Mouse (Mus musculus) spleen, postnatal 4 days (tissue): ENCODE data around the gene Kctd12b.
"Not testable (repeated sequence)": the region's sequence is repeated elsewhere in the genome, so short reads cannot be mapped to it uniquely, and the experiment has no call there.

Experiments
- DNase-seq, 2 experiments: peaks; one replicate each; pipeline ENCODE4 v3.0.0; 2022; ENCODE audit warnings: low spot score in 2 of 2

The Kctd12b gene

DNA sequence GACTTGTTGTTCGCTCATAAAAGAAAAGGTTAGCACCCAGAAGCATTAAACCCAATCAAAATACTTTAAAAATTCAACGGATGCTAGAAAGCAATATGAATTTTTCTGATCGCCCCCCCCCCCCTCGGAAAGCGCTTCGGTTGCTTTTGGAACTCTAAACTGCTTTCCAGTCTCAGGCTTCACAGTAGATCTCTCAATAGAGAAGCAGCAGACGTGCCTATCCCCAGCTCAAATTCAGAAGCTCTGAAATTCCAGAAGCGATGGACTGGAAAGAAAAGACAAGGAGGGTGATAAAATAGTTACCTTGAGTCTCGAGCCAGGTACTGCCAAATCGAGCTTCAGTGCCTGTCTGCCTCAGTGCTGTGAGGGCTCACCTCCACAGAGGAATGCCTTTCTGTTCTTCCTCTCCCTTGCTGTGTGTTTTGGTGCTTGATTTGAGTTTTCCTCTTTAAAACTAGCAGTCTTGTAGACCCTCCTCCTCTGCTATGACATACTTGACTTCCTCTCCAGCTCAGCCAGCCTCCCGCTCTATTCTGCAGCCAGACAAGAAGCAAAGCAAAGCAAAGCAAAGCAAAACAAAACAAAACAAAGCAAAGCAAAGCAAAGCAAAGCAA is at the start of gene Kctd12b:
Gene Kctd12b, minus strand, starts transcription at position 610 of the 614 bp plus-strand sequence.
- DNase-seq = no peak

GRCm38 (mm10) chrX:153742493-153742892 is 46.3 kb upstream of the Kctd12b start:
- DNase-seq = no peak

DNA sequence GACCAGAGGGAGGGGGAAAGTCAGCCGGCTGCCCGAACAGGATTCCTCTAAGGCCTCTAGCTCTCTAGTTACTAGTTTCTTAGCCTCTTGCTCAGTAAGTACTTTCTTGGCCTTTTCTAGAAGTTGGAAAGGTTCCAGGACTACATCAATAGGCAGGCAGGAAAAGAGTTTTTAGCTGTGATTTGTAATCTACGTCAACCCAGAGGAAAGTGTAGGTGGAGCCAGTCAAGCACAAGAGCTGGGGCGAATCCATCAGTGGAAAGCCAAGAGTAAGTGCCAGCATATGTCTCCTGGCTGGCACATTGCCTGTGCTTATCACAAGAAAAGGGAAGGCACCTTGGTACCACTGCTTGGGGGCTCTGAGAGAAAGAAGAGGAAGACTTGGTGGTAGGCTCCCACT is 39.5 kb upstream of the Kctd12b start:
- no peak for DNase-seq

GRCm38 (mm10) chrX:153724400-153724799 is 28.2 kb upstream of the Kctd12b start:
- no peak for DNase-seq

GRCm38 (mm10) chrX:153723110-153723916 is 27.1 kb upstream of the Kctd12b start, which contains the start of gene Nbdy:
Gene Nbdy (plus strand): TSS chrX:153723590.
- DNase-seq = peak; percentile 13 to 62

- no peak for DNase-seq
Observed at GRCm38 (mm10) chrX:153719602-153720001, 23.4 kb upstream of the Kctd12b start.

DNA sequence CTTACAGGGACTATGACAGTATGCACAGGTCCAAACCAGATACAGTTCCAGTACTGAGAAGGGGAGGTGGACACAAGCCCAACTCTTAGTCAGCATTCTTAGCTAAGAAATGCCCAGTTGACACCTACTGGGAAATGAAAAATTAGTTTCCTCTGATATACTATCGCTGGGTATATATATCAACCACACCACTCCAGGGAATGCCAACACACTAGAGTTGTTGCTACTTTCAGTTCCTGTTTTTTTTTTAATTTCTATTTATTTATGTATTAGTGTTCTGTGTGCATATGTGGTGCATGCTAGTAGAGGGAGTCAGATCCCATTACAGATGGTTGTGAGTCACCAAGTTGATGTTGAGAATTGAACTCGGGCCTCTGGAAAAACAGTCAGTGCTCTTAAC is 20.5 kb upstream of the Kctd12b start:
- DNase-seq = no peak

GRCm38 (mm10) chrX:153707735-153708134 is 11.5 kb upstream of the Kctd12b start:
- DNase-seq = no peak

- DNase-seq = no peak
Observed at GRCm38 (mm10) chrX:153700463-153700862, 4.3 kb upstream of the Kctd12b start.

- not testable (repeated sequence) for DNase-seq
Observed at GRCm38 (mm10) chrX:153668233-153668632, 28.0 kb downstream of the Kctd12b start.

- DNase-seq = no peak
Observed at GRCm38 (mm10) chrX:153664903-153665302, 31.3 kb downstream of the Kctd12b start.

- DNase-seq = no peak
Observed at GRCm38 (mm10) chrX:153656949-153657348, 39.2 kb downstream of the Kctd12b start.

DNA sequence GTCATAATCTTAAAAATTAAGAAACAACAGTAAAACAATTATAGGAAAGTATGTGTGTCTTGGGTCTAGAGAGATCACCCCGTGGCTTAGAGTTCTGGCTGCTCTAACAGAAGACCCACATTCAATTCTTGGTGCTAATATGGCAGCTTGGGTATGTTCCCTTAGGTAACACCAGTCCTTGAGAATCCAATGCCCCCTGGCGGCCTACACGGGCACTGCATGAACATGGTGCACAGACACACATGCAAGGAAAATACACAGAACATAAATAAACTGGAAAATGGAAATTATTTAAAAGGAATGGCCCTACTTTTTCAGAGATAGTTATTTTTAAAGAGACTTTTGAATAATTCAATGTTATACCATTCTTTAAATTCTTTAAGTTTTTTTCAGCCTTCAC is 55.6 kb downstream of the Kctd12b start:
- DNase-seq = peak in 1 of 2 experiments; percentile 68

GRCm38 (mm10) chrX:153636247-153636646 is 59.9 kb downstream of the Kctd12b start:
- no peak for DNase-seq
